Mouse (Mus musculus): Measurements from ENCODE around the gene CK137956.

DNA sequence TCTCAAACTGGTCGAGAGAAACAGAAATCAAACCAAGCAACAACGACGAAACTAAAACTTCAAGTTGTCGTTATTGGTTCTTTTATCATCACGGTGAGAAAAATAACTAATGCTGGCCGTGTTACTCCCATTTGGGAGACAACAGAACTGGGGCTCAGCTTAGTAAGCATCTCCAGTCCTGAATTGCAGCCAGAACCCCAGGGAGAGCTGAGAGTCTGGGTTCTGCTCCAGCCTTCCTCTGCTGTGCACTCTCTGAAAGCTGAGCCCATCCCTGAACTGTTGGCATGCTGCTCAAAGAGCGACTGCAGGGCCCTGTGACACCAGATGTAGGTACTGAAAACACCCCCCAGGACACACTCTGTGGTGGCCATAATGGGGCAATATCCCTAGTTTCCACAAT lies 33.3 kb downstream of the CK137956 start:
- TF ChIP-seq POLR2AphosphoS2 (IDR thresholded peaks at IDR 0.05; ENCODE audit: insufficient read length, low read depth) (no peak), POLR2A (IDR thresholded peaks at IDR 0.05; ENCODE audit: insufficient read length, low read depth) (no peak), MAX (IDR thresholded peaks at IDR 0.05; ENCODE audit: low read depth) (no peak), TCF12 (IDR thresholded peaks at IDR 0.05; ENCODE audit: insufficient read depth, poor library complexity, severe bottlenecking) (no peak), REST (IDR thresholded peaks at IDR 0.05; ENCODE audit: insufficient read depth, insufficient read length) (no peak), USF1 (IDR thresholded peaks at IDR 0.05; ENCODE audit: low read depth) (no peak), MYOG (IDR thresholded peaks at IDR 0.05; ENCODE audit: control insufficient read depth in 1 of 3, insufficient read depth in 1 of 3, insufficient read length in 2 of 3, low read depth in 2 of 3) (no peak)

Data from myocyte (in vitro differentiated cells).